ENCODE assay signal across 18 mouse cellular contexts in the genomic region with DNA sequence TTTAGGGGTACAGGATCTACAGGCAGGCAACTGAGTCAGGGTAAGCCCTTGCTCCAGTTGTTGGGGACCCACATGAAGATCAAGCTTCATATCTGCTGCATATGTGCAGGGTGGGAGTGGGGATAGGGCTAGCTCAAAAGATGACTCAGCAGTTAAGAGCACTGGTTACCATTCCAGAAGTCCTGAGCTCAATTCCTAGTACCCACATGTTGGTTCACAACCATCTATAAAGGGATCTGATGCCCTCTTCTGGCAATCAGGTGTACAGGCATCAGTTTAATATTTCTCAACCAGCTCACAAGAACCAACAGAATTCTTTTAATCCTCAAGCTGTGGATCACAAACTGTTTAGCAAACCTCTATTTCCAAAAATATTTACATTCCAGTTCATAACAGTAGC.
DNase-seq lines count a peak whose midpoint lies in the region; TF ChIP-seq lines count a peak whose summit lies in the region.
"Had no signal": no experiment of that assay in that cellular context is flagged by ENCODE, and none has a peak within 500 bp of the region (broad histone marks: within the 10 kb centered on the region; RNA-seq: fewer than 3 reads in every experiment).

No protein-coding gene starts in this region.

- no peak overlapping the region for H3K4me3 ChIP-seq in layer of hippocampus, adult 2 months
- H3K4me3 ChIP-seq in ES-E14 (ENCODE audit: insufficient read depth in 1 of 2, low read depth in 1 of 2, low read length in 2 of 2, poor library complexity in 1 of 2, severe bottlenecking in 1 of 2), result no peak overlapping the region
- H3K4me3 ChIP-seq in kidney, adult 2 months (ENCODE audit: insufficient read depth, low read depth, low read length), result no peak overlapping the region
- H3K4me3 ChIP-seq: embryonic facial prominence, embryonic 12.5 days; forebrain, embryonic 15.5 days; heart, embryonic 10.5 days; hindbrain, embryonic 15.5 days had no signal

- TF ChIP-seq CTCF in layer of hippocampus, adult 2 months (conservative IDR thresholded peaks at IDR 0.05), result peak; percentile 44
- TF ChIP-seq CTCF in kidney, adult 2 months (conservative IDR thresholded peaks at IDR 0.05; ENCODE audit: insufficient read depth, insufficient read length, low read depth, low read length), result no peak; the same call in 1 of the 2 replicates

- no peaks in the 10 kb centered on the region for H3K4me1 ChIP-seq in ES-E14 (ENCODE audit: control insufficient read depth in 2 of 2, insufficient read depth in 2 of 2, low read length in 2 of 2, poor library complexity in 1 of 2)
- H3K4me1 ChIP-seq in kidney, adult 2 months (ENCODE audit: control insufficient read depth, insufficient read depth, low read length), result no peaks in the 10 kb centered on the region
- H3K4me1 ChIP-seq: embryonic facial prominence, embryonic 12.5 days; forebrain, embryonic 15.5 days; heart, embryonic 10.5 days; hindbrain, embryonic 15.5 days had no signal

- H3K9me3 ChIP-seq in ES-E14 (ENCODE audit: control insufficient read depth, insufficient read depth, low read depth, low read length), result no peaks in the 10 kb centered on the region
- H3K9me3 ChIP-seq: embryonic facial prominence, embryonic 12.5 days; forebrain, embryonic 15.5 days; heart, embryonic 10.5 days; hindbrain, embryonic 15.5 days had no signal

- H3K27me3 ChIP-seq in kidney, adult 2 months (replicated peaks; ENCODE audit: control insufficient read depth, insufficient read depth, low read length), result no peaks in the 10 kb centered on the region
- H3K27me3 ChIP-seq: embryonic facial prominence, embryonic 12.5 days; forebrain, embryonic 15.5 days; hindbrain, embryonic 15.5 days had no signal

- TF ChIP-seq POLR2A in kidney, adult 2 months (IDR thresholded peaks at IDR 0.05; ENCODE audit: low read depth, low read length), result no peak

- DNase-seq in layer of hippocampus, adult 2 months (ENCODE audit: low spot score in 2 of 2), result no peak
- no peak for DNase-seq in layer of hippocampus, adult 9-11 months
- no peak for DNase-seq in ES-E14 (ENCODE audit: low read depth, low spot score)
- DNase-seq in R1 (ENCODE audit: low read depth, low spot score), result peak; percentile 77
- DNase-seq in ovary, postnatal 14 days (ENCODE audit: low spot score), result no peak
- DNase-seq in kidney, adult 2 months, result no peak
- DNase-seq: adrenal gland, postnatal 14 days; B cell, adult 2 months; cerebellum, adult 11-12 months; cerebellum, adult 9-10 months; cerebellum, postnatal 25 days; gastrocnemius, postnatal 36 days; heart, adult 11 months; heart, postnatal 10 days had no signal

- in situ Hi-C loops in ES-E14 (cut with MboI; ENCODE audit: low sequenced_read_pairs in 2 of 2, unreplicated experiment in 2 of 2), result loop anchor here (10.0 to 25.0 kb wide), 2 partner anchors 176 to 178 kb away; no protein-coding TSS in a partner anchor

- no peaks in the 10 kb centered on the region for H3K36me3 ChIP-seq in ES-E14 (ENCODE audit: control insufficient read depth, insufficient read depth, low read length, poor library complexity, severe bottlenecking)
- H3K36me3 ChIP-seq in kidney, adult 2 months (ENCODE audit: control insufficient read depth, insufficient read depth, low read length), result no peaks in the 10 kb centered on the region
- H3K36me3 ChIP-seq: embryonic facial prominence, embryonic 12.5 days; forebrain, embryonic 15.5 days; heart, embryonic 10.5 days; hindbrain, embryonic 15.5 days had no signal

- no peak overlapping the region for H3K9ac ChIP-seq in ES-E14 (ENCODE audit: insufficient read depth, low read depth, low read length, poor library complexity, severe bottlenecking)
- H3K9ac ChIP-seq: embryonic facial prominence, embryonic 12.5 days; forebrain, embryonic 15.5 days; hindbrain, embryonic 15.5 days had no signal

- H3K27ac ChIP-seq in layer of hippocampus, adult 2 months, result no peak overlapping the region
- peak overlapping the region; percentile 56; the same call in 1 of the 2 replicates for H3K27ac ChIP-seq in ES-E14 (ENCODE audit: insufficient read depth, low read depth, low read length, poor library complexity, severe bottlenecking)
- no peak overlapping the region for H3K27ac ChIP-seq in kidney, adult 2 months (ENCODE audit: insufficient read depth, low read depth, low read length)
- H3K27ac ChIP-seq: embryonic facial prominence, embryonic 12.5 days; forebrain, embryonic 15.5 days; heart, embryonic 10.5 days; hindbrain, embryonic 15.5 days had no signal

TF ChIP-seq in ES-E14, 5 proteins besides CTCF, POLR2A, EP300 and RAD21:
- TF ChIP-seq ZC3H11A (IDR thresholded peaks at IDR 0.05; ENCODE audit: borderline replicate concordance, low read depth, low read length), result peak; percentile 92
- peak; percentile 72 for TF ChIP-seq MAFK (IDR thresholded peaks at IDR 0.05; ENCODE audit: insufficient read depth, low read depth, low read length)
- no peak for TF ChIP-seq CHD2 (IDR thresholded peaks at IDR 0.05; ENCODE audit: low read depth, low read length)
TF ChIP-seq in ES-E14: peak in this region for 2.
